ENCODE assay signal across 23 mouse cellular contexts in genomic region chr1:38249561-38249960, GRCm38 (mm10).
A peak's percentile ranks its signal among the peaks of the same experiment; 100 is the strongest.
DNase-seq lines count a peak whose midpoint lies in the region; ATAC-seq and TF ChIP-seq lines count a peak whose summit lies in the region.
"Had no signal": no experiment of that assay in that cellular context is flagged by ENCODE, and none has a peak within 500 bp of the region (broad histone marks: within the 10 kb centered on the region; RNA-seq: fewer than 3 reads in every experiment).

No protein-coding gene starts in this region.

- dilution Hi-C loops in CH12.LX (cut with MboI; ENCODE audit: extremely low pct_ligation_motif_present, extremely low pct_unique_long_range_greater_than_20kb, low sequenced_read_pairs) = no loop called here

- H3K27me3 ChIP-seq in CH12.LX (replicated peaks) = no peaks in the 10 kb centered on the region
- H3K27me3 ChIP-seq: forebrain, embryonic 13.5 days; hindbrain, embryonic 13.5 days; intestine, embryonic 15.5 days had no signal

- no peak for TF ChIP-seq EP300 in CH12.LX (IDR thresholded peaks at IDR 0.05; ENCODE audit: low read length)

- peak overlapping the region; percentile 63 for H3K27ac ChIP-seq in gastrocnemius, adult 2 months
- no peak overlapping the region for H3K27ac ChIP-seq in CH12.LX (ENCODE audit: insufficient read depth, low read depth)
- H3K27ac ChIP-seq: embryonic facial prominence, embryonic 10.5 days; forebrain, embryonic 13.5 days; heart, embryonic 10.5 days; intestine, embryonic 15.5 days had no signal

- in situ Hi-C loops in CH12.LX (cut with MboI; ENCODE audit: low pct_ligation_motif_present, low pct_unique_long_range_greater_than_20kb, low sequenced_read_pairs) = no loop called here

- peak; percentile 89 for ATAC-seq in granulocyte monocyte progenitor cell, adult 5-6 weeks (replicated peaks; ENCODE audit: poor library complexity, severe bottlenecking)
- ATAC-seq: CD4-positive, CD25-positive, alpha-beta regulatory T cell, adult 4 months; forebrain, embryonic 13.5 days; forebrain, postnatal 0 days; intestine, embryonic 15.5 days had no signal

- peaks cover 2% of the 10 kb centered on the region for H3K9me3 ChIP-seq in CH12.LX (replicated peaks; ENCODE audit: low read length)
- H3K9me3 ChIP-seq: embryonic facial prominence, embryonic 10.5 days; forebrain, embryonic 13.5 days; heart, embryonic 10.5 days; hindbrain, embryonic 13.5 days; intestine, embryonic 15.5 days had no signal

- H3K4me2 ChIP-seq in CH12.LX (ENCODE audit: insufficient read depth, low read depth, poor library complexity, severe bottlenecking) = no peak overlapping the region
- H3K4me2 ChIP-seq: forebrain, embryonic 13.5 days; hindbrain, embryonic 13.5 days; intestine, embryonic 15.5 days had no signal

- DNase-seq in gastrocnemius, adult 2 months = no peak
- no peak for DNase-seq in gastrocnemius, adult 18-20 months (ENCODE audit: low spot score)
- DNase-seq in 416B (ENCODE audit: low read depth) (peak; percentile 75), CH12.LX (ENCODE audit: extremely low read depth) (no peak)
- no peak for DNase-seq in left cerebral cortex, postnatal 14 days (ENCODE audit: low spot score in 2 of 2)
- no peak for DNase-seq in thymus, postnatal 14 days
- no peak for DNase-seq in layer of hippocampus, postnatal 14 days (ENCODE audit: low spot score in 2 of 2)
- DNase-seq: B cell, adult 2 months; cerebellum, adult 11 months; cerebellum, adult 9-11 months; cerebellum, postnatal 36 days; forebrain, postnatal 0 days; gastrocnemius, postnatal 36 days; heart, adult 18-20 months; heart, postnatal 10 days; heart, postnatal 4 days had no signal

- no peak for TF ChIP-seq POLR2A in CH12.LX (IDR thresholded peaks at IDR 0.05; ENCODE audit: low read depth, low read length)

- no peaks in the 10 kb centered on the region for H3K4me1 ChIP-seq in CH12.LX (ENCODE audit: control insufficient read depth in 1 of 2, insufficient read depth in 2 of 2)
- H3K4me1 ChIP-seq: forebrain, embryonic 13.5 days had no signal

- peak; percentile 28; the same call in 1 of the 2 replicates for TF ChIP-seq CTCF in gastrocnemius, adult 2 months (IDR thresholded peaks at IDR 0.05)
- TF ChIP-seq CTCF in CH12.LX (conservative IDR thresholded peaks at IDR 0.05 in 1 of 2, IDR thresholded peaks at IDR 0.05 in 1 of 2; ENCODE audit: low read depth in 2 of 2, low read length in 2 of 2) = 0 out of 4 replicates have a peak, but pooled peaks of 1 of the 2 experiments have one; percentile 11

- no peak overlapping the region for H3K4me3 ChIP-seq in gastrocnemius, adult 2 months
- no peak overlapping the region for H3K4me3 ChIP-seq in CH12.LX (replicated peaks in 1 of 3; ENCODE audit: low read depth in 2 of 3, low read length in 2 of 3, poor library complexity in 1 of 3)
- H3K4me3 ChIP-seq: embryonic facial prominence, embryonic 10.5 days; forebrain, embryonic 13.5 days; heart, embryonic 10.5 days; hindbrain, embryonic 13.5 days; intestine, embryonic 15.5 days had no signal

- H3K36me3 ChIP-seq in CH12.LX (replicated peaks in 1 of 2; ENCODE audit: control insufficient read depth in 1 of 2, insufficient read depth in 1 of 2, low read length in 1 of 2) = peaks cover 0 to 83% of the 10 kb centered on the region in 2 experiments
- H3K36me3 ChIP-seq: embryonic facial prominence, embryonic 10.5 days; heart, embryonic 10.5 days; hindbrain, embryonic 13.5 days; intestine, embryonic 15.5 days had no signal

- peak; percentile 3 for TF ChIP-seq RAD21 in CH12.LX (IDR thresholded peaks at IDR 0.05; ENCODE audit: low read depth, low read length)

- intact Hi-C loops in gastrocnemius, adult 2 months (cut with DNase I) = loop anchor here (5.0 kb wide), 1 partner anchor 62 kb away; no protein-coding TSS in a partner anchor
- intact Hi-C loops in left cerebral cortex, postnatal 14 days (cut with DNase I) = no loop called here

- no peaks in the 10 kb centered on the region for H3K79me2 ChIP-seq in CH12.LX (replicated peaks; ENCODE audit: control insufficient read depth, extremely low read depth, insufficient read depth, poor library complexity, severe bottlenecking)

- H3K9ac ChIP-seq in CH12.LX (ENCODE audit: insufficient read depth, low read depth) = no peak overlapping the region
- H3K9ac ChIP-seq: forebrain, embryonic 13.5 days; forebrain, postnatal 0 days; hindbrain, embryonic 13.5 days; intestine, embryonic 15.5 days had no signal

TF ChIP-seq in CH12.LX, 34 proteins besides CTCF, POLR2A, EP300 and RAD21:
- TF ChIP-seq JUND (conservative IDR thresholded peaks at IDR 0.05; ENCODE audit: low read depth, low read length) (no peak), CHD2 (IDR thresholded peaks at IDR 0.05; ENCODE audit: low read length) (no peak), ZC3H11A (IDR thresholded peaks at IDR 0.05; ENCODE audit: low read depth, low read length) (no peak), MAFK (IDR thresholded peaks at IDR 0.05; ENCODE audit: insufficient replicate concordance, low read length) (no peak)
